Mouse (Mus musculus) layer of hippocampus, postnatal 10 days (tissue): ENCODE measurements at regions not wholly inside any gene's neighbourhood (a gene's known extent, or its start where the extent isn't known, plus 50 kb on each side); places are given as distances from the start of the nearest gene placed in this dataset.

Experiments used
- DNase-seq, 2 experiments: peaks; one replicate each; pipeline ENCODE4 v3.0.0; 2021; ENCODE audit warnings: low spot score in 2 of 2

GRCm38 (mm10) chr13:83452987-83453386 is 50.8 kb upstream of the Mef2c start:
- DNase-seq = no peak
